Mouse (Mus musculus): ENCODE data around the gene Nfkbid. TPM values are rescaled to one million over a fixed set of nuclear protein-coding genes. Genes with fewer than 3 reads are reported as not detected.
A peak's percentile ranks its signal among the peaks of the same experiment; 100 is the strongest.

Nfkbid gene
- polyA plus RNA-seq, 1 experiment, result not detected

DNA sequence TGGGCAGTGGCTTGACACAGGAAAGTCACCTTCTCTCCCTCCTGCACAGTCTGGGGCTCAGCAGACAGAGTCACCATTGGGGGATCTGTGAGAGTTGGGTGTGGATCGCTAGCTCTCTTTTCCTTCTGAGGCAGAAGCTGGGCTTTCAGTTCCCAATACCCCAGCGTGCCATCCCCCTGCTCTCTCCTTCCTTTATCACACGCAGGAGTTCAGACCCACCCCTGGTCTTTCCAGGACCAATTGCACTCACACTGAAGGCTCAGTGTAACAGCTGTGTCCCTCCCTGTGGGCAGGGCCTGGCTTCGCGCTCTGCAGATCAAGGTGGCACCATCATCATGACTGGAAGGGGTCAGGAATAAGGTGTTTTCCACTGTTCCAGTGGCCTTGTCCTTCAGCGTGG is 32.7 kb downstream of the Nfkbid start:
- H3K4me3 ChIP-seq (ENCODE audit: insufficient read depth, low read depth, low read length), result no peak overlapping the region
- TF ChIP-seq CTCF (IDR thresholded peaks at IDR 0.05; ENCODE audit: insufficient read depth, low read depth, low read length), result no peak
- TF ChIP-seq POLR2A (IDR thresholded peaks at IDR 0.05; ENCODE audit: insufficient read depth, low read depth, low read length), result no peak
- no peak overlapping the region for H3K27ac ChIP-seq (ENCODE audit: insufficient read depth, low read depth, low read length)
- peaks cover 40% of the 10 kb centered on the region for H3K4me1 ChIP-seq (ENCODE audit: control insufficient read depth, insufficient read depth, low read length)
- 33% methylated on average over 6 of the region's 6 CpGs for WGBS

DNA sequence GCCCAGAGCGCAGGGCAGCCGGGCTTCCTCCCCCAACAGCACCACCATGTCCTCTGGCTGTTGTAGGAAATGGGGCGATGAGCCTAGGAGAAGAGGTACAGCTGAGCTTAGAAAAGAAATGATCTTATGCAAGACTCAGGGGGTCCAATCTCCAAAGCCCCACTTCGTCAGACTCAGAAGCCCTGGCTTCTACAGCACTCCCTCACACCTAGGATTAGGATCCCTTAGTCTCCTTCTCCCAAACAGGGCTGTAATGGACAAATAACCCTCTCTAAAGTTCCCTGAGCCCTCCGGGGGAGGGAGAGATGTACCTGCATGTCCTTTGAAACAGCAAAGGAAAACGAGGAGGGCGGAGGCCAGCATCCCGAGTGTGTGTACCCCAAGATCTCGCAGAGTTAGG is 35.0 kb downstream of the Nfkbid start:
- TF ChIP-seq POLR2A (IDR thresholded peaks at IDR 0.05; ENCODE audit: insufficient read depth, low read depth, low read length) (no peak), CTCF (IDR thresholded peaks at IDR 0.05; ENCODE audit: insufficient read depth, low read depth, low read length) (no peak)
- H3K4me3 ChIP-seq (ENCODE audit: insufficient read depth, low read depth, low read length), result peak overlapping the region; percentile 40
- WGBS, result 3% methylated on average over 9 of the region's 9 CpGs
- peaks cover 44% of the 10 kb centered on the region for H3K4me1 ChIP-seq (ENCODE audit: control insufficient read depth, insufficient read depth, low read length)
- H3K27ac ChIP-seq (ENCODE audit: insufficient read depth, low read depth, low read length), result no peak overlapping the region

GRCm38 (mm10) chr7:30456911-30457628 is 35.5 kb downstream of the Nfkbid start:
- peaks cover 44% of the 10 kb centered on the region for H3K4me1 ChIP-seq (ENCODE audit: control insufficient read depth, insufficient read depth, low read length)
- H3K4me3 ChIP-seq (ENCODE audit: insufficient read depth, low read depth, low read length), result peak overlapping the region; percentile 40
- under 1% methylated on average over 31 of the region's 31 CpGs for WGBS
- no peak overlapping the region; the same call in 1 of the 2 replicates for H3K27ac ChIP-seq (ENCODE audit: insufficient read depth, low read depth, low read length)
- TF ChIP-seq CTCF (IDR thresholded peaks at IDR 0.05; ENCODE audit: insufficient read depth, low read depth, low read length) (no peak), POLR2A (IDR thresholded peaks at IDR 0.05; ENCODE audit: insufficient read depth, low read depth, low read length) (no peak)

DNA sequence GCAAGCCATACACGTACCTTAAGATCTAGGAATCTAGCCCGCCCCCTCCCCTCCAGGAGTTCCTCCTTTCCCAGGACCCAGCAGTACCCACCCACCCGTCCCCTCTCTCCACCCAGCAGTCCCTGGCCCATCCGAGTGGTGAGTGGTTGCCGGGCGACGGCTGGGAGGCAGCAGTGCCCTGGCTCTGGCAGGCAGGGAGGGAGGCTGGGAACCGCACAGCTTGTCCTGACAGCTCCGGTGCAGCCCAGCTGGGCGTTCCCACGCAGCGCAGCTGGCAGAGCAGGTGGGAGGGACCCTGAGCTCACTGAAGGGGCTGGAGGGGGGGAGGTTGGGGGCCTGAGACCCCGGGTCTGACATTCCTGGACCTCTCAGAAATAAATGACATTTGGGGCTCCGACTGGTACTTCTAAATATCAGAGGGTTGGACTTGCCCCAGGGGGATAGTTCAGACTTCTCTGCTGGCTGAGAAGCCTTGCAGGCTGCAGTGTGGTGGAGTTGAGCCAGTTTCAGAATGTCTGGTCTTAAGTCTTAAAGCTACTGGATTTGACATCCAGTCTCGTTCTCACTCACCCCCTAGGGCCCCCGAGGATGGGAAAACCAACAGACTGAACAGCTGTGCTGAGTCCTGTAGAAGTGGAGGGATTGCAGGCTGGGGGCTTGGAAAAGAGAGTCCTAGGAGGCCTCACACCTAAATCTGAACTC is 36.2 kb downstream of the Nfkbid start, which contains the start of the genes Kirrel2 and Nphs1:
Gene Kirrel2 (minus strand): TSS at position 62 of the 702 bp plus-strand sequence.
Gene Nphs1 (plus strand): TSS at position 687 of the 702 bp plus-strand sequence.
- peak within 1 kb of the TSS; percentile 40 for H3K4me3 ChIP-seq (ENCODE audit: insufficient read depth, low read depth, low read length)
- H3K4me1 ChIP-seq (ENCODE audit: control insufficient read depth, insufficient read depth, low read length), result peaks cover 44% of the 10 kb centered on the region
- WGBS, result 1% methylated on average over 16 of the region's 16 CpGs
- TF ChIP-seq POLR2A (IDR thresholded peaks at IDR 0.05; ENCODE audit: insufficient read depth, low read depth, low read length) (no peak), CTCF (IDR thresholded peaks at IDR 0.05; ENCODE audit: insufficient read depth, low read depth, low read length) (no peak)
- H3K27ac ChIP-seq (ENCODE audit: insufficient read depth, low read depth, low read length), result no peak within 1 kb of the TSS; the same call in 1 of the 2 replicates

DNA sequence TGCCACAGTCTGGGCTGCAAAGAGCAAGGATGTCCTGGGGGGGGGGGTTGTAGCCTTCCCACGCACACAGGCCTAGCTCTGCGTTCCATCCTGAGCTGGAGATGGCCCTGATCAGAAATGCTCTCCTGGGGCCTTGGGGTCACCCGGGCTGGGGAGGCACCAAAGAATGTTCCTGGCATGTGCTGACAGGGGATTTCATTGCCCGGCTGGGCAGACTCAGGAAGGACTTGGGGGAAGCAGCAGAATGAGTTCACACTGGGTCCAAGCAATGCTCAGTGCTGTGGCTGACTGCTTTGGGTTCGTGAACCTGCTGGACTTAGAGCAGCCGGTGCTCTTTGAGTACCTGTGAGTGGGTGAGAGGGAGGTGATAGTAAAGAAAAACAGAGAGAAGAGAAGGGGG is 38.0 kb downstream of the Nfkbid start:
- WGBS, result 56% methylated on average over 6 of the region's 6 CpGs
- Histone ChIP-seq H3K4me3 (ENCODE audit: insufficient read depth, low read depth, low read length) (no peak overlapping the region), H3K27ac (ENCODE audit: insufficient read depth, low read depth, low read length) (no peak overlapping the region), H3K4me1 (ENCODE audit: control insufficient read depth, insufficient read depth, low read length) (peaks cover 34% of the 10 kb centered on the region)
- TF ChIP-seq POLR2A (IDR thresholded peaks at IDR 0.05; ENCODE audit: insufficient read depth, low read depth, low read length) (no peak), CTCF (IDR thresholded peaks at IDR 0.05; ENCODE audit: insufficient read depth, low read depth, low read length) (no peak)

GRCm38 (mm10) chr7:30463568-30463967 is 42.0 kb downstream of the Nfkbid start:
- H3K27ac ChIP-seq (ENCODE audit: insufficient read depth, low read depth, low read length), result no peak overlapping the region

GRCm38 (mm10) chr7:30463996-30464395 is 42.5 kb downstream of the Nfkbid start:
- no peak overlapping the region for H3K27ac ChIP-seq (ENCODE audit: insufficient read depth, low read depth, low read length)
- H3K4me3 ChIP-seq (ENCODE audit: insufficient read depth, low read depth, low read length), result no peak overlapping the region
- TF ChIP-seq CTCF (IDR thresholded peaks at IDR 0.05; ENCODE audit: insufficient read depth, low read depth, low read length), result no peak
- no peak for TF ChIP-seq POLR2A (IDR thresholded peaks at IDR 0.05; ENCODE audit: insufficient read depth, low read depth, low read length)
- WGBS, result 57% methylated on average over 4 of the region's 4 CpGs
- H3K4me1 ChIP-seq (ENCODE audit: control insufficient read depth, insufficient read depth, low read length), result peaks cover 10% of the 10 kb centered on the region

More at GRCm38 (mm10) chr7:30463568-30463967, 42.0 kb downstream of the Nfkbid start:
- TF ChIP-seq CTCF (IDR thresholded peaks at IDR 0.05; ENCODE audit: insufficient read depth, low read depth, low read length), result no peak
- TF ChIP-seq POLR2A (IDR thresholded peaks at IDR 0.05; ENCODE audit: insufficient read depth, low read depth, low read length), result no peak
- Histone ChIP-seq H3K4me1 (ENCODE audit: control insufficient read depth, insufficient read depth, low read length) (peaks cover 14% of the 10 kb centered on the region), H3K4me3 (ENCODE audit: insufficient read depth, low read depth, low read length) (no peak overlapping the region)
- WGBS, result 56% methylated on average over 7 of the region's 7 CpGs

GRCm38 (mm10) chr7:30464816-30465300 is 43.3 kb downstream of the Nfkbid start:
- no peak overlapping the region for H3K4me3 ChIP-seq (ENCODE audit: insufficient read depth, low read depth, low read length)
- TF ChIP-seq CTCF (IDR thresholded peaks at IDR 0.05; ENCODE audit: insufficient read depth, low read depth, low read length), result no peak
- TF ChIP-seq POLR2A (IDR thresholded peaks at IDR 0.05; ENCODE audit: insufficient read depth, low read depth, low read length), result no peak
- no peak overlapping the region for H3K27ac ChIP-seq (ENCODE audit: insufficient read depth, low read depth, low read length)
- WGBS, result 32% methylated on average over 6 of the region's 6 CpGs
- H3K4me1 ChIP-seq (ENCODE audit: control insufficient read depth, insufficient read depth, low read length), result peaks cover 4% of the 10 kb centered on the region

DNA sequence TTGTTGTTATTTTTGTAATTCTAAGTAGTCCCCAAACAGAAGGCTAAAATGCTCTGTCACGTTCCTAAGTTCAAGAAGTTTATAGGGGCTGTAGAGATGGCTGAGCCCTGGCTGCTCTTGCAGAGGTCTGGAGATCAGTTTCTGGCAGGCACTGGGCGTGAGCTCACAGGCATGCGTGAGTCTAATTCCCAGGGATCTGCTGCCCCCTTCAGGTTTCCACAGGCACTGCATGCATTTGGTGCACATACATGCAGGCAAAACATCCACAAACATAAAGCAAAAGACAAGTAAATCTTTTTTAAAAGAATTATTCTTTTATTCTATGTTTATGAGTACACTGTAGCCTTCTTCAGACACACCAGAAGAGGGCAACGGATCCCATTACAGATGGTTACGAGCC is 50.9 kb downstream of the Nfkbid start:
- no peaks in the 10 kb centered on the region; the same call in 1 of the 2 replicates for H3K4me1 ChIP-seq (ENCODE audit: control insufficient read depth, insufficient read depth, low read length)
- WGBS, result 39% methylated on average over 5 of the region's 5 CpGs
- peak; percentile 44; the same call in 1 of the 2 replicates for TF ChIP-seq CTCF (IDR thresholded peaks at IDR 0.05; ENCODE audit: insufficient read depth, low read depth, low read length)
- no peak for TF ChIP-seq POLR2A (IDR thresholded peaks at IDR 0.05; ENCODE audit: insufficient read depth, low read depth, low read length)
- no peak overlapping the region for H3K4me3 ChIP-seq (ENCODE audit: insufficient read depth, low read depth, low read length)
- no peak overlapping the region for H3K27ac ChIP-seq (ENCODE audit: insufficient read depth, low read depth, low read length)

All from olfactory bulb, adult 2 months (tissue).